Mouse (Mus musculus) myocyte (in vitro differentiated cells): Measurements from ENCODE around the gene Hspa1b. TPM values are rescaled to one million over a fixed set of nuclear protein-coding genes. Genes with fewer than 3 reads are reported as not detected.

Experiments used
- H3K27me3 ChIP-seq: one replicate; pipeline ENCODE4 v1.6.1; 2011; ENCODE audit not compliant: control insufficient read depth, insufficient read depth, insufficient read length
- H3K36me3 ChIP-seq: one replicate; pipeline ENCODE4 v1.6.1; 2011; ENCODE audit not compliant: control insufficient read depth, insufficient read depth
- H3K4me2 ChIP-seq: one replicate; pipeline ENCODE4 v1.6.1; 2011; ENCODE audit warnings: low read depth, control low read depth
- H3K4me3 ChIP-seq: one replicate; pipeline ENCODE4 v1.5.1; 2011; ENCODE audit warnings: mild to moderate bottlenecking, control low read depth, moderate library complexity
- H3K79me2 ChIP-seq: one replicate; pipeline ENCODE4 v1.6.1; 2011; ENCODE audit not compliant: control insufficient read depth, insufficient read depth
- H3ac ChIP-seq: one replicate; pipeline ENCODE4 v1.6.1; 2011; ENCODE audit not compliant: control insufficient read depth, insufficient read length
- CEBPB ChIP-seq: IDR thresholded peaks from 2 replicates; pipeline ENCODE4 v1.6.1; 2011; ENCODE audit warnings: mild to moderate bottlenecking, moderate library complexity; ENCODE audit not compliant: poor library complexity, insufficient read depth, severe bottlenecking
- E2F4 ChIP-seq: IDR thresholded peaks from one replicate; pipeline ENCODE4 v1.6.1; 2011; ENCODE audit warnings: mild to moderate bottlenecking, control low read depth, moderate library complexity; ENCODE audit not compliant: insufficient read depth
- MAX ChIP-seq: IDR thresholded peaks from one replicate; pipeline ENCODE4 v1.6.1; 2011; ENCODE audit warnings: low read depth, mild to moderate bottlenecking, control low read depth
- MYOD1 ChIP-seq, 3 experiments: IDR thresholded peaks; one replicate each; pipeline ENCODE4 v1.6.1; 2011; ENCODE audit warnings: control low read depth in 2 of 3, low read depth in 2 of 3, mild to moderate bottlenecking in 2 of 3, moderate library complexity in 1 of 3; ENCODE audit not compliant: insufficient read length in 2 of 3, control insufficient read depth in 1 of 3
- MYOG ChIP-seq, 3 experiments: IDR thresholded peaks; one replicate each; pipeline ENCODE4 v1.6.1; 2011; ENCODE audit warnings: control low read depth in 2 of 3, low read depth in 2 of 3, mild to moderate bottlenecking in 2 of 3; ENCODE audit not compliant: insufficient read length in 2 of 3, control insufficient read depth in 1 of 3, insufficient read depth in 1 of 3
- POLR2A ChIP-seq: IDR thresholded peaks from one replicate; pipeline ENCODE4 v1.6.1; 2011; ENCODE audit warnings: low read depth, mild to moderate bottlenecking, control low read depth, moderate library complexity; ENCODE audit not compliant: insufficient read length
- POLR2AphosphoS2 ChIP-seq: IDR thresholded peaks from one replicate; pipeline ENCODE4 v1.6.1; 2011; ENCODE audit warnings: low read depth, control low read depth; ENCODE audit not compliant: insufficient read length
- REST ChIP-seq: IDR thresholded peaks from one replicate; pipeline ENCODE4 v1.6.1; 2011; ENCODE audit warnings: mild to moderate bottlenecking, control low read depth, moderate library complexity; ENCODE audit not compliant: insufficient read depth, insufficient read length
- SRF ChIP-seq: IDR thresholded peaks from one replicate; pipeline ENCODE4 v1.6.1; 2011; ENCODE audit warnings: low read depth; ENCODE audit not compliant: control insufficient read depth, insufficient read length
- TCF12 ChIP-seq: IDR thresholded peaks from one replicate; pipeline ENCODE4 v1.6.1; 2011; ENCODE audit warnings: mild to moderate bottlenecking, control low read depth; ENCODE audit not compliant: poor library complexity, insufficient read depth, severe bottlenecking
- TCF3 ChIP-seq: IDR thresholded peaks from one replicate; pipeline ENCODE4 v1.6.1; 2011; ENCODE audit warnings: low read depth, control low read depth; ENCODE audit not compliant: insufficient read length
- USF1 ChIP-seq: IDR thresholded peaks from one replicate; pipeline ENCODE4 v1.6.1; 2011; ENCODE audit warnings: low read depth, mild to moderate bottlenecking, control low read depth, moderate library complexity
- polyA plus RNA-seq: library from polyadenylated mRNA; unstranded; fragments of >200 nt; fragmentation: generic; extraction: Trizol; gene quantifications from one replicate; pipeline ENCODE4 v1.2.1, GENCODE M21; 2012; ENCODE audit warnings: missing spikeins

Hspa1b gene
- polyA plus RNA-seq, 1 experiment = 7.3 TPM

- H3K4me2 ChIP-seq = peak within 1 kb of the TSS; percentile 99
- no peaks in the 10 kb centered on the region for H3K27me3 ChIP-seq
- TF ChIP-seq POLR2AphosphoS2 = peak; percentile 83
- no peak for TF ChIP-seq CEBPB
- TF ChIP-seq E2F4 = peak; percentile 56
- no peak for TF ChIP-seq MYOG (IDR thresholded peaks at IDR 0.05; ENCODE audit: control insufficient read depth in 1 of 3, insufficient read depth in 1 of 3, insufficient read length in 2 of 3, low read depth in 2 of 3)
- no peak for TF ChIP-seq TCF3
- TF ChIP-seq SRF = peak; percentile 6
- peak; percentile 91 for TF ChIP-seq USF1
- peak; percentile 89 for TF ChIP-seq POLR2A
- TF ChIP-seq MYOD1 (IDR thresholded peaks at IDR 0.05; ENCODE audit: control insufficient read depth in 1 of 3, insufficient read length in 2 of 3, low read depth in 2 of 3) = peak in 1 of 3 experiments; percentile 14
- TF ChIP-seq REST = no peak
- H3K36me3 ChIP-seq = peaks cover 4% of the 10 kb centered on the region
- peak within 1 kb of the TSS; percentile 44 for H3ac ChIP-seq
- no peaks in the 10 kb centered on the region for H3K79me2 ChIP-seq
- peak within 1 kb of the TSS; percentile 59 for H3K4me3 ChIP-seq
Measured at GRCm38 (mm10) chr17:34931061-34931734, 27.8 kb downstream of the Hspa1b start, which contains the start of gene Neu1. Gene Neu1, plus strand, starts transcription at chr17:34931253.

DNA sequence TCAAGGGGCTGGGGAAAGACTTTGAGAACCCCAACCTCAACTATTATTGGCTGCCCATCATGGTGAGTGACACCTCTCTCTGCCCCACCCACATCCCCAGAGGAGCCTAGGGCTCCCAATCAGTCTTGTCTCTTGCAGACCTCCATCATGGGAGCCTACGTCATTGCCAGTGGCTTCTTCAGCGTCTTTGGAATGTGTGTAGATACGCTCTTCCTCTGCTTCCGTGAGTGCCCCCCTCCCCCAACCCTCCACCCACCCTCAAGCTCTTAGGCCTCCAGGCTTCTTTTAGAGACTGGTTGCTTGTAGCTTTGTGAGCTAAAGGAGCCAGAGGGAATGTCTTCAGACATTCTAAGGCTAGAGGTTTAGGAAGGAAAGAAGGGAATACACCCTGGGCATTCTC is 30.2 kb downstream of the Hspa1b start:
- Histone ChIP-seq H3K27me3 (no peaks in the 10 kb centered on the region), H3K4me3 (no peak overlapping the region), H3K36me3 (no peaks in the 10 kb centered on the region), H3K4me2 (no peak overlapping the region), H3K79me2 (no peaks in the 10 kb centered on the region), H3ac (no peak overlapping the region)
- no peak for TF ChIP-seq POLR2AphosphoS2
- no peak for TF ChIP-seq CEBPB
- no peak for TF ChIP-seq E2F4
- no peak for TF ChIP-seq TCF3
- no peak for TF ChIP-seq MAX
- TF ChIP-seq TCF12 = no peak
- TF ChIP-seq REST = no peak
- no peak for TF ChIP-seq MYOG (IDR thresholded peaks at IDR 0.05; ENCODE audit: control insufficient read depth in 1 of 3, insufficient read depth in 1 of 3, insufficient read length in 2 of 3, low read depth in 2 of 3)
- no peak for TF ChIP-seq USF1
- TF ChIP-seq MYOD1 (IDR thresholded peaks at IDR 0.05; ENCODE audit: control insufficient read depth in 1 of 3, insufficient read length in 2 of 3, low read depth in 2 of 3) = no peak

DNA sequence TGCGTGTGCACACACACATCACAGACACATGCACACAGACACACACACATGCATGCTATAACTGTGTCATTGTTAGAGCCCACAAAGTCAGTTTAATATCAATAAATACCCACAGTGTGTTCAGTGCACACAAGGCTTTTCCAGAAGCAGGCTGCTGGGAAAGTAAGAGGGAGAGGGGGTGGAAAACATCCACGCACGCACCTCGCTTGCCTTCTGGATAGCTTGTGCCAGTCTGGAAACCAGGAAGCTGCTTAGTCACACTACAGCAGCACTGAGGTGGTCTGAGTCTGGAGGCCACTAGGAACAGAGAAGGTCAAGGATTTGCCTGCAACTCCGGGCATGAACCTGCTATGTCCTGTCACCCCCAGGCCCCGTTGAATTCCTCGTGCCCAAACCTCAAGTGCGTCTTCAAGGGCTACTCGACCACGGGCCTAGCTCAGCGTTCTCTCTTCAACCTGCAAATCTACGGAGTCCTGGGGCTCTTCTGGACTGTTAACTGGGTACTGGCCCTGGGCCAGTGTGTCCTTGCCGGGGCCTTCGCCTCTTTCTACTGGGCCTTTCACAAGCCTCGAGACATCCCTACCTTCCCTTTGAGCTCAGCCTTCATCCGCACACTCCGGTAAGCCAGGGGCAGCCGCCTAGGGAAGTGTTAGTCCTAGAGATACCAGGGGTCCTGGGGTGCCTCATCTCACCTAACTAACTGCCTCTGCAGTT is 31.6 kb downstream of the Hspa1b start:
- Histone ChIP-seq H3K4me3 (no peak overlapping the region), H3ac (no peak overlapping the region), H3K27me3 (no peaks in the 10 kb centered on the region), H3K79me2 (no peaks in the 10 kb centered on the region), H3K36me3 (no peaks in the 10 kb centered on the region), H3K4me2 (no peak overlapping the region)
- TF ChIP-seq REST (no peak), CEBPB (no peak), MYOD1 (IDR thresholded peaks at IDR 0.05; ENCODE audit: control insufficient read depth in 1 of 3, insufficient read length in 2 of 3, low read depth in 2 of 3) (no peak), MAX (no peak), TCF12 (no peak), USF1 (no peak), TCF3 (no peak), SRF (no peak), POLR2AphosphoS2 (no peak), POLR2A (no peak), MYOG (IDR thresholded peaks at IDR 0.05; ENCODE audit: control insufficient read depth in 1 of 3, insufficient read depth in 1 of 3, insufficient read length in 2 of 3, low read depth in 2 of 3) (no peak), E2F4 (no peak)

DNA sequence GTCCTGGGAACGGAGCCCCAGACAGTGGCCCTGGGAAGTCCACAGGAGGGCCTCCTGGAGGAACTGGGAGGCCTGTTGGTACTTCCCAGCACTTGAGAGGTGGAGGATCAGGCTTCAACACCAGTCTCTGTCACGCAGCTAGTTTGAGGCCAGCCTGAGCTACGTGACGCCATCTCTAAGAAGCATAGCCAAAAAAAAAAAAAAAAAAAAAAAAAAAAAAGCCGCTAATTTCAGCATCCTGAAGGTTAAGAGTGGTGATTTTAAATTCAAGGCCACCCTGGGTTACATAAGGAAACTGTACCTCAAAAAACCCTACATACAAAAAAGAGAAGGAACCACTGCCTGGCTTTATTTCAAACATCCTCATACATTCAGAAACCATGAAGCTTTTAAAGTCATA is 34.8 kb downstream of the Hspa1b start:
- Histone ChIP-seq H3K4me2 (no peak overlapping the region), H3ac (no peak overlapping the region), H3K79me2 (no peaks in the 10 kb centered on the region), H3K27me3 (no peaks in the 10 kb centered on the region), H3K4me3 (no peak overlapping the region), H3K36me3 (no peaks in the 10 kb centered on the region)
- no peak for TF ChIP-seq POLR2A
- no peak for TF ChIP-seq SRF
- TF ChIP-seq USF1 = no peak
- no peak for TF ChIP-seq CEBPB
- TF ChIP-seq MYOG (IDR thresholded peaks at IDR 0.05; ENCODE audit: control insufficient read depth in 1 of 3, insufficient read depth in 1 of 3, insufficient read length in 2 of 3, low read depth in 2 of 3) = no peak
- TF ChIP-seq MYOD1 (IDR thresholded peaks at IDR 0.05; ENCODE audit: control insufficient read depth in 1 of 3, insufficient read length in 2 of 3, low read depth in 2 of 3) = no peak
- TF ChIP-seq MAX = no peak
- no peak for TF ChIP-seq TCF3
- TF ChIP-seq E2F4 = no peak
- TF ChIP-seq TCF12 = no peak
- TF ChIP-seq POLR2AphosphoS2 = no peak
- no peak for TF ChIP-seq REST
